Mouse (Mus musculus) T-helper 1 cell (primary cell): ENCODE measurements around the gene Mrap.

Source experiments
- in situ Hi-C: fragments of 300-600 bp; cut with MboI, MseI; formaldehyde crosslinking; loops from one replicate; pipeline ENCODE4 v1.15.1; 2025; ENCODE audit warnings: high pct_unique_total_duplicates

Gene Mrap

GRCm38 (mm10) chr16:90738092-90738956 lies at the start of gene Mrap:
Gene Mrap, plus strand, starts transcription at chr16:90738207.
- in situ Hi-C loops: loop anchor here (5.0 kb wide), 1 partner anchor 906 kb away; no protein-coding TSS in a partner anchor

- in situ Hi-C loops: no loop called here
Measured at GRCm38 (mm10) chr16:90692704-90693385, 45.2 kb upstream of the Mrap start.

- in situ Hi-C loops: no loop called here
Measured at GRCm38 (mm10) chr16:90693625-90694024, 44.4 kb upstream of the Mrap start.

DNA sequence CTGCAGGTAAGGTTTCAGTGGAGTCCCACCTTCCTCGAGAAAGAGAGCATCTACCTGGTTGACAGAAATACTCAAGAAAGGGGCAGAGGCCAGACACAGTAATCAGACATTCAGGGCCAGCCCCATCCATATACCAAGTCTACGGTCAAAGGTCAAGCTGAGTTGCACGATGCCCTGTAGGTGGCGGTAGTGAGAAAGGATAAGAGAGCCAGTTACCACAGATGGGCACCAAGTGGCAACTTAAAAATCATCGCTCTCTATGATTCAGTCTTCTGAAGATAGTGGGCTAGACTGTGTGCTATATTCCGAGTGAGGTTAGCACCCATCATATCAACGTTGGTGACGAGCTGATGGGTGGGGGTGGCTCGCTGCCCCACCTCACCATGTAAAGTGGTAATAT lies 43.3 kb upstream of the Mrap start:
- in situ Hi-C loops: no loop called here

DNA sequence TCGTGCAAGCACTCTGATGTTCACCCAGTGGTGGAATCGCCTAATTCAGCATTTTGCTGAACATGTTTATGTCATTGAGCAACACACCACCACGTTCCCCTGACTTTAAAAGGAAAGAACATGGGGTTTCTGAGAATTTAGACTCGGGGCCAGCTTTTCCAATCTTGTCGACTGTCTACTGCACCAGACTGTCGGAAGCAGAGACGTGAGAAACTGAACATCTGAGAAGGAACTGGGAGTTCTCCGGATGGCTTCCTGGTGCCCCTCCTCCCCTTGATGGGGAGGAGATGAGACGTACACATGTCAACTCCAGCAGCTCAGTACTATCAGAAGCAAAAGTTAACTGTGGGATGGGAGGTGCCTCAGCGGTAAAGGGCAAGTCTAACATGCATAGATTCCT lies 42.9 kb upstream of the Mrap start:
- in situ Hi-C loops: no loop called here

GRCm38 (mm10) chr16:90696306-90696705 lies 41.7 kb upstream of the Mrap start:
- in situ Hi-C loops: no loop called here

- in situ Hi-C loops: no loop called here
Measured at GRCm38 (mm10) chr16:90699390-90699789, 38.6 kb upstream of the Mrap start.

GRCm38 (mm10) chr16:90701541-90701940 lies 36.5 kb upstream of the Mrap start:
- in situ Hi-C loops: no loop called here

GRCm38 (mm10) chr16:90703646-90704045 lies 34.4 kb upstream of the Mrap start:
- in situ Hi-C loops: no loop called here

DNA sequence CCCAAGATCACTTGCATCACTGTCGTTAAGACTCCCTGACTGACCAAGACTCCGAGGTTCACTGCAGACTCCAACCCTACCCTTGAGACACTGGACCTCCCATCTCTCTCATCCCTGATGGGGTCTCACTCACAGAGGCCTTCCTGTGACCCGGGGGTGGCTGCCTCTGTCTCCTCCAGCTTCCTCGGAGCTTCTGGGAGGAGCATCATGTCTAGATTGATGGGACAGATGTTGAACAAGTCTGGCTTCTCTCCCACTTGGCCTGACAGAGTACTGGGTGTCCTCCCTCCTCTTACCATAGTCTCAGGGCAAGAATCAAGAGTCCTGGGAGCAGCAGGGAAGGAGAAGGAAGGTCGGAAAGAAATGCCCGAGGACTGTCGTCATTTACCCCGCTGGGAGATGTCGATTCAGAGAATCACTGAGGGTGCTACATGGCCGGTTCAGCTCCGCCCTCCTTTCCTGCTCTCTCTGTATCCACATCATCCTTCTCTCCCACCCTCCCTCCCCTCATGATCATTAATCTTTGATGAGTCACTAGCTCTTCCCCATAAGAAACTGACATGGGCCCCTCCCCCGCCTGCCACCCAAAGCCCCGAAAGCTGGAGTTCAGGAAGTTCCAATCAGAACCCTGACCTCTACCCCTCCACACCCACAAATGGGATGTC lies 33.7 kb upstream of the Mrap start:
- in situ Hi-C loops: no loop called here

- in situ Hi-C loops: loop anchor here (5.0 kb wide), 1 partner anchor 324 kb away; no protein-coding TSS in a partner anchor
Measured at GRCm38 (mm10) chr16:90706279-90706678, 31.7 kb upstream of the Mrap start.

- in situ Hi-C loops: loop anchor here (5.0 kb wide), 1 partner anchor 327 kb away; no protein-coding TSS in a partner anchor
Measured at GRCm38 (mm10) chr16:90709711-90710289, 28.2 kb upstream of the Mrap start.

GRCm38 (mm10) chr16:90710313-90710712 lies 27.7 kb upstream of the Mrap start:
- in situ Hi-C loops: no loop called here

DNA sequence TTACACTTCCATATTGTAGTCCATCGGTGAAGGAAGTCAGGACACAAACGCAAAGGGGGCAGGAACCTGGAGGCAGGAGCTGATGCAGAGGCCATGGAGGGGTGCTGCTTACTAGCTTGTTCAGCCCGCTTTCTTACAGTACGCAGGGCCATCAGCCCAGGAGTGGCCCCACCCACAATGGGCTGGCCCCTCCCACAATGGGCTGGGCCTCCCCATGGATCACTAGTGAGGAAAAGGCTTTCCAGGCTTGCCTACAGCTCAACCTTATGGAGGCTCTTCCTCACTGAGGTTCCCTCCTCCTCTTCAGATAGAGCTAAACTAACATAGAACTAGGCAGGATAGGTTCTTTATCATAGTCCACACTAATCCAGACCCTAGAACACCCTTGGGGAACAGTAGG lies 14.0 kb upstream of the Mrap start:
- in situ Hi-C loops: no loop called here

DNA sequence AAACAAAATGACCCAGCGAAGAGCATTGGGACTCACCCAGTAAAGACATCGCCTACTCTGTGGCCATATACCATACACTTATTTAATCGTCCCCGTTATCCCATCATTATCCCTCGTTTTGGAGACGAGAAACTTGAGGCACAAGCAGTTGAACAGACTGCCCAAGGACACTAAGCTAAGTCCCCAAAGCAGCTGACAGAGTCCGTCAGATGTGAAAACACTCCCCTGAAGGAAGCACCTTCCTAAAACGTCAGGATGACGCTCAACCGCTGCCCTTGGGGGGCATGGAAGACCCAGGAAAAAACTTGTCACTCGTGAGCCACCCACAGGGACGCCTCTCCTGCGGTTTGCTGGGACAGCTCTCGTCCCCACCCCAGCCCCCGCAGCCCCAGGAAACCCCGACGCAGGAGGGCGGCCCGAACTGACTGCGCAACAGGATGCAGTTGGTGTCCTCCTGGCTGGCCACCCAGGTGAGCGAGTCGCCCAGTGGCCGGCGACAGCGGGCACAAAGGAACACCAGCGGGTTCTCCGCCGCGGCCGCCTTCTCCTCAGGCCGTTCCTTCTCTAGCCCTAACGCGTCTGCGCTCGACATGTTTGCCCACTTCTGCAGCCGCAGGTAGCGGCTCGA lies 11.3 kb upstream of the Mrap start:
- in situ Hi-C loops: no loop called here

GRCm38 (mm10) chr16:90727233-90728115 lies 10.5 kb upstream of the Mrap start, which contains the start of gene Mis18a:
Gene Mis18a, minus strand, starts transcription at chr16:90727404.
- in situ Hi-C loops: no loop called here

DNA sequence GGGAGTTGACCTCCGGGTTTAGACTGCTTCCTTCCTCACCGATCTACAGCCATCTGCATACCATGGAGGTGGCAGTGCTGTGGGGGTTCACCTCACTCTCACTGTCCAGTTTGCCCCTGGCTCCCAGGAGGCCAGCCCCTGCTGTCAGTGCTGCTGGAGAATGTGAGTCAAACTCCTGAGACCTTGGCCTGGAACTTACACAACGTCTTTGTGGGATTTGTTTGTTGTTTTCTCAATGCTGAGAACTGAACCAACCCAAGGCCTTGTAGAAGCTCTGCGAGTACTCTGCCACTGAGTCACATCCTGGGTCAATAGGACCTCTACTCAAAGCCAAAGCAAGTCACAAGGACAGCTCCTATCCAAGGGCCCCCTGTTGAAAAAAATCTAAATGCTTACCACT lies 2.4 kb upstream of the Mrap start:
- in situ Hi-C loops: loop anchor here (5.0 kb wide), 1 partner anchor 903 kb away; no protein-coding TSS in a partner anchor

GRCm38 (mm10) chr16:90736672-90737270 lies 1.2 kb upstream of the Mrap start:
- in situ Hi-C loops: loop anchor here (5.0 kb wide), 1 partner anchor 904 kb away; no protein-coding TSS in a partner anchor

- in situ Hi-C loops: loop anchor here (5.0 kb wide), 1 partner anchor 60 kb away; no protein-coding TSS in a partner anchor
Measured at GRCm38 (mm10) chr16:90747143-90747542, 9.1 kb downstream of the Mrap start.

DNA sequence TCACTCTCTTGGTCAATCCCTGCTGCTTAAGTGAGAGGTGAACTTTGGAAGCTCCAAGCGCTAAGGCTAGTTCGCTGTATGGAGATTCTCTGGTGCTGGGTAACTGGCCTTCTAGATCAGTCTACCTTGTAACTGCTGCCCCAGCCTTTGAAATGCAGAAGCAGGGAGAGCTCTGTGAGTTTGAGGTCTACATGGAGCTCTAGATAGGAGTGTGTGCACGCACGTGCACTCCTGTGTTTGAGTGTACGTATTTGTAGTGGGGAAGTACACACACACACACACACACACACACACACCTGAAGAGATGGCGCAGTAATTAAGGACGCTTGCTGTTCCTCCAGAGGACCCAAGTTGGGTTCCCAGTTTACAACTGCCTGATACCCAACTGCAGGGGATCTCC lies 10.2 kb downstream of the Mrap start:
- in situ Hi-C loops: loop anchor here (5.0 kb wide), 1 partner anchor 59 kb away; no protein-coding TSS in a partner anchor
